Comparison of ENCODE assay signal across 24 mouse cellular contexts in genomic region chr3:107689245-107689644, GRCm38 (mm10). TPM values are rescaled to one million over a fixed set of nuclear protein-coding genes. Genes with fewer than 3 reads are reported as not detected.
"Had no signal": no experiment of that assay in that cellular context is flagged by ENCODE, and none has a peak within 500 bp of the region (broad histone marks: within the 10 kb centered on the region; RNA-seq: fewer than 3 reads in every experiment).

No protein-coding gene starts in this region.

- H3K4me3 ChIP-seq: midbrain, embryonic 10.5 days; midbrain, embryonic 12.5 days; neural tube, embryonic 13.5 days; stomach, embryonic 15.5 days had no signal

- H3K36me3 ChIP-seq: midbrain, embryonic 12.5 days; neural tube, embryonic 13.5 days; stomach, embryonic 15.5 days had no signal

- DNase-seq: lung, adult 18-20 months; lung, embryonic 14.5 days; lung, postnatal 10 days; lung, postnatal 4 days; right cerebral cortex, postnatal 14 days; thymus, adult 2 months; thymus, postnatal 25 days; thymus, postnatal 4 days had no signal

- H3K27me3 ChIP-seq: midbrain, embryonic 12.5 days; neural tube, embryonic 13.5 days; stomach, embryonic 15.5 days had no signal

- H3K9ac ChIP-seq: lung, embryonic 14.5 days; midbrain, embryonic 12.5 days; neural tube, embryonic 13.5 days; stomach, embryonic 15.5 days had no signal

- H3K9me3 ChIP-seq: midbrain, embryonic 10.5 days; midbrain, embryonic 12.5 days; neural tube, embryonic 13.5 days; stomach, embryonic 15.5 days had no signal

- H3K4me2 ChIP-seq: lung, embryonic 14.5 days; midbrain, embryonic 12.5 days; neural tube, embryonic 13.5 days; stomach, embryonic 15.5 days had no signal

- H3K27ac ChIP-seq: midbrain, embryonic 10.5 days; neural tube, embryonic 13.5 days; stomach, embryonic 15.5 days had no signal

RNA-seq across cellular contexts. Expression of gene Gm10961, which starts 58.1 kb away (rescaled TPM):
- total RNA-seq: megakaryocyte, adult 5-6 weeks; megakaryocyte-erythroid progenitor cell, adult 5-6 weeks; midbrain, postnatal 0 days; monocyte, adult 5-6 weeks; neutrophil, adult 5-6 weeks had no signal
- polyA plus RNA-seq: lung, embryonic 14.5 days; lung, embryonic 16.5 days; midbrain, embryonic 10.5 days; midbrain, embryonic 12.5 days; midbrain, embryonic 14.5 days; midbrain, postnatal 0 days; neural tube, embryonic 11.5 days; neural tube, embryonic 13.5 days; spleen, adult 2 months; stomach, embryonic 15.5 days; stomach, postnatal 0 days; testis, adult 2 months; thymus, adult 2 months; urinary bladder, adult 2 months had no signal
